Mouse (Mus musculus) G1E (cell line): ENCODE results near the gene Prh1. TPM values are rescaled to one million over a fixed set of nuclear protein-coding genes. Genes with fewer than 3 reads are reported as not detected.
"Not testable (repeated sequence)": the region's sequence is repeated elsewhere in the genome, so short reads cannot be mapped to it uniquely, and the experiment has no call there.

Experiments used
- ATAC-seq: 2 replicates; pipeline ENCODE4 v1.8.0; 2016; ENCODE audit warnings: mild to moderate bottlenecking; ENCODE audit not compliant: insufficient number of reproducible peaks, poor library complexity, low FRiP score, severe bottlenecking; ENCODE audit errors: extremely low read depth
- DNase-seq: peaks from one replicate; pipeline ENCODE4 v3.0.0; 2012; ENCODE audit warnings: low spot score
- H3K27me3 ChIP-seq: 2 replicates; pipeline ENCODE4 v1.6.1; 2012; ENCODE audit warnings: mild to moderate bottlenecking, low read length, inconsistent platforms; ENCODE audit not compliant: insufficient read depth
- H3K36me3 ChIP-seq: replicated peaks from 2 replicates; pipeline ENCODE3; 2012; ENCODE audit warnings: mild to moderate bottlenecking, inconsistent platforms
- H3K4me1 ChIP-seq: 2 replicates; pipeline ENCODE4 v1.6.1; 2012; ENCODE audit warnings: low read depth, low read length, inconsistent platforms, mixed read lengths; ENCODE audit not compliant: insufficient read depth
- H3K4me3 ChIP-seq: 2 replicates; pipeline ENCODE4 v1.5.1; 2012; ENCODE audit warnings: low read depth, mild to moderate bottlenecking, inconsistent platforms, low read length, moderate library complexity, mixed read lengths
- H3K9me3 ChIP-seq: replicated peaks from 2 replicates; pipeline ENCODE4 v1.6.1; 2012; ENCODE audit warnings: inconsistent platforms
- polyA plus RNA-seq: library from polyadenylated mRNA; stranded (reverse); fragments of >175 nt; gene quantifications from 2 replicates; pipeline ENCODE4 v1.2.3, GENCODE M21; 2012
- total RNA-seq, 2 experiments: library from RNA; stranded (forward) in 1 of 2; stranded (reverse) in 1 of 2; fragments of 200-1000 nt in 1 of 2; fragments of >200 nt in 1 of 2; fragmentation: Nextera tagmentation in 1 of 2; gene quantifications; 2 replicates each; pipeline ENCODE4 v1.2.3; 2014 to 2017

Gene Prh1
- total RNA-seq (2014; fragmentation: Nextera tagmentation) (not detected in 2 replicates), total RNA-seq (2017) (not detected in 2 replicates), polyA plus RNA-seq (not detected in 2 replicates)

DNA sequence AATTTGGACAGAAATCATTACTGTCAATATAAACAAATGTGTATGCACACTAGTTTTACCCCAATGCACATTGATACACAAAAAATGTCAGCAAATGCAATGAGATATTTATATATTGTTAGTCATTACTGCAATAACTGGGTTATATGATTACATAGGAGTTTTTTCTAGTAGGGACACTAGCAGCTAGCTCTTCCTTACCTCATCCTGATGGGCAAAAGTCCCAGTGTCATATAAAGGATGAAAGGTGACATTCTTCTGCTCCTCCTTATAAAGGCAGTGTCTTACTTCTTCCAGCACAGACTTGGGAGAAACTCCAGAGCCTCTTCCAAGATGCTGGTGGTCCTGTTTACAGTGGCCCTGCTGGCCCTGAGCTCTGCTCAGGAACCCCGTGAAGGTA lies at the start of gene Prh1:
Gene Prh1 (plus strand): TSS at position 301 of the 400 bp plus-strand sequence.
- not testable (repeated sequence) for H3K36me3 ChIP-seq, H3K9me3 ChIP-seq, H3K4me1 ChIP-seq, ATAC-seq, H3K4me3 ChIP-seq, H3K27me3 ChIP-seq, DNase-seq

DNA sequence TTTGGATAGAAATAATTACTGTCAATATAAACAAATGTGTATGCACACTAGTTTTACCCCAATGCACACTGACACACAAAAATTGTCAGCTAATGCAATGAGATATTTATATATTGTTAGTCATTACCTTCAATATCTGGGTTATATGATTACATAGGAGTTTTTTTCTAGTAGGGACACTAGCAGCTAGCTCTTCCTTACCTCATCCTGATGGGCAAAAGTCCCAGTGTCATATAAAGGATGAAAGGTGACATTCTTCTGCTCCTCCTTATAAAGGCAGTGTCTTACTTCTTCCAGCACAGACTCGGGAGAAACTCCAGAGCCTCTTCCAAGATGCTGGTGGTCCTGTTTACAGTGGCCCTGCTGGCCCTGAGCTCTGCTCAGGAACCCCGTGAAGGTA lies 26.0 kb downstream of the Prh1 start, which contains the start of gene Prp2:
Gene Prp2 (plus strand): TSS at position 301 of the 400 bp plus-strand sequence.
- H3K4me1 ChIP-seq, H3K36me3 ChIP-seq, H3K4me3 ChIP-seq, DNase-seq, H3K9me3 ChIP-seq, H3K27me3 ChIP-seq, ATAC-seq: not testable (repeated sequence)

Other genes with a start within 250 kb of the Prh1 start
- not detected in 2 replicates for gene Gm8882, start 205.7 kb upstream of the Prh1 start, total RNA-seq (2014; fragmentation: Nextera tagmentation)
- 0.11 TPM in 1 of 2 replicates, not detected in the other for gene Gm8882, start 205.7 kb upstream of the Prh1 start, total RNA-seq (2017)
- gene Gm8882, start 205.7 kb upstream of the Prh1 start, polyA plus RNA-seq, result not detected in 2 replicates
- not detected in 2 replicates for gene Prp2, start 26.1 kb downstream of the Prh1 start, total RNA-seq (2014; fragmentation: Nextera tagmentation)
- not detected in 2 replicates for gene Prp2, start 26.1 kb downstream of the Prh1 start, total RNA-seq (2017)
- gene Prp2, start 26.1 kb downstream of the Prh1 start, polyA plus RNA-seq, result not detected in 2 replicates
- gene A630073D07Rik, start 81.7 kb downstream of the Prh1 start, total RNA-seq (2014; fragmentation: Nextera tagmentation), result not detected in 2 replicates
- 0.16 TPM in 1 of 2 replicates, not detected in the other for gene A630073D07Rik, start 81.7 kb downstream of the Prh1 start, total RNA-seq (2017)
- gene A630073D07Rik, start 81.7 kb downstream of the Prh1 start, polyA plus RNA-seq, result not detected in 2 replicates
- not detected in 2 replicates for gene Tas2r120, start 87.1 kb downstream of the Prh1 start, total RNA-seq (2014; fragmentation: Nextera tagmentation)
- 0.12 TPM in 1 of 2 replicates, not detected in the other for gene Tas2r120, start 87.1 kb downstream of the Prh1 start, total RNA-seq (2017)
- gene Tas2r120, start 87.1 kb downstream of the Prh1 start, polyA plus RNA-seq, result not detected in 2 replicates
- gene Tas2r121, start 131.2 kb downstream of the Prh1 start, total RNA-seq (2014; fragmentation: Nextera tagmentation), result not detected in 2 replicates
- not detected in 2 replicates for gene Tas2r121, start 131.2 kb downstream of the Prh1 start, total RNA-seq (2017)
- gene Tas2r121, start 131.2 kb downstream of the Prh1 start, polyA plus RNA-seq, result not detected in 2 replicates
- gene Tas2r122, start 142.1 kb downstream of the Prh1 start, total RNA-seq (2014; fragmentation: Nextera tagmentation), result not detected in 2 replicates
- not detected in 2 replicates for gene Tas2r122, start 142.1 kb downstream of the Prh1 start, total RNA-seq (2017)
- not detected in 2 replicates for gene Tas2r122, start 142.1 kb downstream of the Prh1 start, polyA plus RNA-seq
- not detected in 2 replicates for gene Tas2r115, start 168.2 kb downstream of the Prh1 start, total RNA-seq (2014; fragmentation: Nextera tagmentation)
- not detected in 2 replicates for gene Tas2r115, start 168.2 kb downstream of the Prh1 start, total RNA-seq (2017)
- gene Tas2r115, start 168.2 kb downstream of the Prh1 start, polyA plus RNA-seq, result not detected in 2 replicates
- gene Tas2r124, start 184.9 kb downstream of the Prh1 start, total RNA-seq (2014; fragmentation: Nextera tagmentation), result not detected in 2 replicates
- gene Tas2r124, start 184.9 kb downstream of the Prh1 start, total RNA-seq (2017), result 0.16 TPM in 1 of 2 replicates, not detected in the other
- gene Tas2r124, start 184.9 kb downstream of the Prh1 start, polyA plus RNA-seq, result not detected in 2 replicates
- gene Tas2r102, start 192.3 kb downstream of the Prh1 start, total RNA-seq (2014; fragmentation: Nextera tagmentation), result not detected in 2 replicates
- not detected in 2 replicates for gene Tas2r102, start 192.3 kb downstream of the Prh1 start, total RNA-seq (2017)
- gene Tas2r102, start 192.3 kb downstream of the Prh1 start, polyA plus RNA-seq, result not detected in 2 replicates
- not detected in 2 replicates for gene Tas2r136, start 208.4 kb downstream of the Prh1 start, total RNA-seq (2014; fragmentation: Nextera tagmentation)
- 0.11 TPM in 1 of 2 replicates, not detected in the other for gene Tas2r136, start 208.4 kb downstream of the Prh1 start, total RNA-seq (2017)
- gene Tas2r136, start 208.4 kb downstream of the Prh1 start, polyA plus RNA-seq, result not detected in 2 replicates
- not detected in 2 replicates for gene Tas2r117, start 233.0 kb downstream of the Prh1 start, total RNA-seq (2014; fragmentation: Nextera tagmentation)
- gene Tas2r117, start 233.0 kb downstream of the Prh1 start, total RNA-seq (2017), result not detected in 2 replicates
- not detected in 2 replicates for gene Tas2r117, start 233.0 kb downstream of the Prh1 start, polyA plus RNA-seq